Mouse (Mus musculus) testis, postnatal 14 days (tissue): ENCODE measurements at regions not wholly inside any gene's neighbourhood (a gene's known extent, or its start where the extent isn't known, plus 50 kb on each side); places are given as distances from the start of the nearest gene placed in this dataset.
A peak's percentile ranks its signal among the peaks of the same experiment; 100 is the strongest.

Experiments used
- DNase-seq: peaks from one replicate; pipeline ENCODE4 v3.0.0; 2021; ENCODE audit warnings: low spot score

DNA sequence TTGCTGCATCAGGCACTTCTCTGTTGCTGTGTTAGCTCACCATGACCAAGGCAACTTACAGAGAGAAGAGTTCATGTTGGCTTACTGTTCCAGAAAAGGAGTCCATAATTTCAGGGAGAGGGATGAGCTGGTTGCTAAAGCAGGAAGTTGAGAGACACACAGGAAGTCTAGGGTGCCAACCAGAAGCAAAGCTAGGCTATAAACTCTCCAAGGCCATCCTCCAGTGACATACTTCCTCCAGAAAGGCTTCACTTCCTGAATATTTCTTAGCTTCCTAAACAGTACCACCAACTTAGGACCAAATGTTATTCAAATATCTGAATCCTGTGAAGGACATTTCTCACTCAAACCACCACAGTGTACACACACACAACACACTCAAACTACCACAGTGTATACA is 2010.6 kb downstream of the A830018L16Rik start:
- no peak for DNase-seq

GRCm38 (mm10) chr1:13425601-13426327 is 2011.9 kb downstream of the A830018L16Rik start:
- DNase-seq, result no peak

- peak; percentile 58 for DNase-seq
Observed at GRCm38 (mm10) chr1:13426328-13427067, 2012.6 kb downstream of the A830018L16Rik start.

- DNase-seq, result no peak
Observed at GRCm38 (mm10) chr1:13427068-13427434, 2013.1 kb downstream of the A830018L16Rik start.

- DNase-seq, result no peak
Observed at GRCm38 (mm10) chr1:13427501-13428207, 2013.7 kb downstream of the A830018L16Rik start.

DNA sequence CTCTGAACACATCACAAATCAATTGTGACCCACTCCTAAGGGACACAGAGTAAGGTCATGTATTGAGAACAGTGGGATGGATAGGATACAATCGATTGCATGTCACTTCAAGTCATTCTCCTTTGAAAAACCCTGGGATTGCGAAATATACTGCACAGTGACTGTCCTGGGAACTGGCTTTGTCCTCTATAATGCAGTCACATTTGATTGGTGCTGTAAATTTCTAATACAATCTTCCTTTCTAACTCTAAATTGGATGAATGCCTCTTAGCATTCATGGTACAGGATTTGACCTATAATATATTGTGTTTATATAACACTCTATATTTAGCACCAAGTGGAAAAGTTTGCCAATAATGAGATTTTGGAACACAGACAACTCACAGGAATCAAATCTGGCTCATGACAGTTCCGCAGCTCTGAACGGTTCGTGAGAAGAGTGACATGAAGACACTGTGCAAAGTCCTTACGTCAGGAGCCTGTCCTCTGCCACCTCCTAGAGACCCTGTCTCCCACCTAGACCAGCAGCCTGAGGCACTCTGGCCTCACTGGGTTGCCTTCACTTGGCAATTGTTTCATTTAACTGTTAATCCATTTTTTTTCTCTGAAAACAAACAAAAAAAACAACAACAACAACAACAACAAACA is 2024.0 kb downstream of the A830018L16Rik start:
- no peak for DNase-seq

GRCm38 (mm10) chr1:13442366-13442765 is 2028.5 kb downstream of the A830018L16Rik start:
- no peak for DNase-seq

- DNase-seq, result no peak
Observed at GRCm38 (mm10) chr1:13454534-13454933, 2040.6 kb downstream of the A830018L16Rik start.

- DNase-seq, result no peak
Observed at GRCm38 (mm10) chr1:13455572-13455971, 2041.7 kb downstream of the A830018L16Rik start.

- DNase-seq, result no peak
Observed at GRCm38 (mm10) chr1:13464311-13464710, 2050.4 kb downstream of the A830018L16Rik start.

DNA sequence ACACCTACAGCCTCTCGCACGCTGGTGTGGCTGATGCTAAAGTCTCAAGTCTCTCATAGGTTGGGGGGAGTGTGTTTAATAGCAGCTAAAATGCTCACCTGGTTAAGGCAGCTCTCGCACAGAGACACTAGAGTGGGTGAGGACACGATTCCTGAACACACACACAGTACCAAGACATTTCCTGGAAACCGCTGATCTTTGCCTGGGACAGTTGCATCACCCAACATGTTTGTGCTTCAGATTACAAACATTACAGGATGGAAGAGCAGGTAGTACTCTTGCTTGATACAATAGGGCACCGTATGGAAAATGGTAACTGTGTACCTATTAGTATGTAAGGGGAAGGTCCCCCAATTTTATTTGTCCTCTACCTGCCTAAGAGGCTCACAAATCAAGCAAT is 2053.3 kb downstream of the A830018L16Rik start:
- no peak for DNase-seq

DNA sequence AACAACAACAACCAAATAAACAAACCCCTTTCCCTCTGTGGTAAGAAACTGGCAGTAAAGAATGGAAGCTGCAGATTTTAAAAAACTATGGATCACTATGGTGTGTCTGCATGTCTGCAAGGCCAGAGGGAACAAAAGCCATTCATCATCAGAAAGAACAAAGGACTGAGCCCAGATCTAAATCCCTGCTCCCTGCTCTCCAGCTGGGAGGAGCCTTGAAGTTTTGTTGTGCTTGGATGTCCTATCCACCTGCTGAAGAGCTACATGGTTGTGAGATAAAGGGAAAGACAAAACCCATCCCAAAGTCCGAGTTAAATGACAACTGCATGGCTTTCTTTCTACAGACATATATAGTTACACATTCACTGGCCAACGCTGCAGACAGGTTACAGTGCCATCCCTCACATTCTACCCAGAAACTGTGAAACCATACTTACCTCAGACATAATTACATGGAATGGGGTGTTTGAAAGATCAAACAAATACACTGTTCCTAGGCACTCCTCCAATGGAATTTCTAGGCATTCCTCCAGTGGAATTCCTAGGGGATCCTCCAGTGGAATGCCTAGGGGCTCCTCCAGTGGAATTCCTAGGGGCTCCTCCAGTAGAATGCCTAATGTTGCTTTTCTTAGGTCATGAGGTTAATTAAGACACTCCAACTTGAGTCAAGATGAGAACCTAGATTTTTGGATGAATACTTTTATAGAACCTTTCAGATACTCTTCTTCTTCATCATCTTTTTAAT is 2054.2 kb downstream of the A830018L16Rik start:
- no peak for DNase-seq

GRCm38 (mm10) chr1:13494727-13495404 is 2081.0 kb downstream of the A830018L16Rik start:
- DNase-seq, result no peak

GRCm38 (mm10) chr1:13496386-13496785 is 2082.5 kb downstream of the A830018L16Rik start:
- DNase-seq, result no peak

DNA sequence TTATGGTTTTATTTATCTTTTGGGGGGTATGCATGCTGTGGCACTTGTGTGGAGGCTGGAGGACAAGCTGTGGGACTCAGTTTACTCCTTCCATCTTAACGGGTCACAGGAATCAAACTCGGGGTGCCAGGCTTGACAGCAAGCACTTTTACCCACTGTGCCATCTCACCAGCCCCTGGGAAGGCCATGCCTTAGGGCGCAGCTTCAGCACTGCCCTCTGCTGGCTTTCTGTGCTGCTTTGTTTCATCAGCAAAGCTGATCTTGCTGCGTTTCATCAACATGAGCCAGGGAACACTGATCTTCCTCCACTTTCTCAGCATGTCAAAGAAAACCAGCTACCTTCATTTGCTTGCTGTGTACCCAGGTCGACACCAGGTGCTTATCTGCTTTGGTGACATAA is 2086.6 kb downstream of the A830018L16Rik start:
- no peak for DNase-seq

- no peak for DNase-seq
Observed at GRCm38 (mm10) chr1:13501938-13502337, 2088.0 kb downstream of the A830018L16Rik start.

GRCm38 (mm10) chr1:13513761-13514160 is 2099.9 kb downstream of the A830018L16Rik start:
- no peak for DNase-seq
